Mouse (Mus musculus): ENCODE data around the gene Micall2. TPM values are rescaled to one million over a fixed set of nuclear protein-coding genes. Genes with fewer than 3 reads are reported as not detected.
"Not testable (repeated sequence)": the region's sequence is repeated elsewhere in the genome, so short reads cannot be mapped to it uniquely, and the experiment has no call there.

Micall2 gene
- total RNA-seq (2021) = 1 to 10 TPM; 4.7 to 5.6 TPM

DNA sequence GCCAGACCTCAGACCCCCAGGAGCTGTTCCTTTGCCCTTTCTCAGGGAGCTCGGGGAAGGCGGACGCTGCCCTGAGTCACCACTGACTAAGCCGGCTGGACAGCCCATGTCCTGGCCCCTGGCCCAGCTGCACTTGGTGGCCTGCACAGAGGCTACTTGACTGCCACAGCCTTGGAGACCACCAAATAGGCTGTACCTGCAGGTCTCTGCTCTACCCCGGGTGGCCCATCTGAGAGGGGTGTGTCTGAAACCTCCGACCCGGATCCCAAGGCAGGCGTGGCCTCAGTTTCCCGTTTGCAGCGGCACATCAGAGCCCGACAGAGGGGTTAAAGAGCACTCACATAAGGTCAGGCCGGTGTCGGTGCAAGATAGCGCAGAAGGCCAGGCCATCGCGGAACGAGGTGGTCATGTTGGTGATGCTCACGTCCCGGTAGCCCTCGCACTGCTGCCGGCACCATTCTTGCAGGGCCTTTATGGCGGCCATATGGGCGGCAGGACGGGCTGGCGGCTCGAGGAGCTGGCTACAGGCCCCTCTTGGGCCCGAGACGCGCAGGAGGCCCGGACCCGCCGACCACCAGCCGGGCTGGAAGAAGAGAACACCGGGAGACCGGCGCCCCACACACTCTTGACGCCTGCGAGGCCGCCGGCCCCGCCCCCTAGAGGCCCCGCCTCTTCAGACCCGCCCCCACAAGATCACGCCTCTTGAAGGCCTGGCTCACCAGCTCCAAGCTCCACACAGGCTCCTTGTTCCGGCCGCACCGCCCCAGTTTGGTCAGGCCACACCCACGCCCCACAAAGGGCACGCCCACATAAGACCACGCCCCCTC is at the start of gene Micall2:
Micall2 (minus strand) TSS at position 660 of the 827 bp plus-strand sequence.
- peak; percentile 97 for DNase-seq

DNA sequence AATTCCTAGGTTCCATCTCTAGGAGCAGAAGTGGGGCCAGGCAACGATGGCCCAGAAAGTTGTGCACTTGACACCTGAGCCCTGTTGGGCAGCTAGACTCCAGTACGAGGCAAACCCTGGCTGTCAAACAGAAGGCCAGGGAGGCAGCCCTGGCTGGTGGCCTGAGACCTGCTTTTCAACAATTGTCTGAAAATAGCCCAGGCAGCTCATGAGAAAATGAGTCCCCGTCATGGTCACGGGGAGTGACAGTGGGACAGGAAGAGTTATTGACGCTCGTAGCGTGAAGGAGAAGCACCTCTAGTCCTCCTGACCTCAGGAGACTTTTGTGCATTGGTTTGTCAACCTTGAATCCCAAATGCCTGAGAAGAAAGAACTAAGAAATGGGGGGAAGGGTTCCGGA is 45.3 kb upstream of the Micall2 start:
- DNase-seq = no peak

DNA sequence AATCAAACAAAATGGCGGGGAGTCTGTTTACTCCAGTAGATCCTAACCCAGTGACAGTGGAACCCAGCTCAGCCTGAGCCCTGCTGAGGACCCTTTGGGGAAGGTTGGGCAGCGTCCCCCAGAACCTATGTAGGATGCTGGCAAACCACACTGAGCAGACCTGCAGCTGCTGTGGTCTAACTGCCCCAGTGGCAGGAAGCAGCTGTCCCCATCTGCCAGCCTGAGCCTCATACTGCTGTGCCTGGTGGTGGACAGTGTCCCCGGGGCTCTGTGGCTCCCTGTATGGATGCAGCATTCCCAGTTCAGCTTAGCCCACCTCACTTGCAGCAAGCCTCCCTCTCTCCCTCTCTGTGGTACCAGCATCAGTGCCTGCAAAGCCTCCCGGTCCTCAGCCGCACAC is 40.8 kb upstream of the Micall2 start:
- no peak for DNase-seq

DNA sequence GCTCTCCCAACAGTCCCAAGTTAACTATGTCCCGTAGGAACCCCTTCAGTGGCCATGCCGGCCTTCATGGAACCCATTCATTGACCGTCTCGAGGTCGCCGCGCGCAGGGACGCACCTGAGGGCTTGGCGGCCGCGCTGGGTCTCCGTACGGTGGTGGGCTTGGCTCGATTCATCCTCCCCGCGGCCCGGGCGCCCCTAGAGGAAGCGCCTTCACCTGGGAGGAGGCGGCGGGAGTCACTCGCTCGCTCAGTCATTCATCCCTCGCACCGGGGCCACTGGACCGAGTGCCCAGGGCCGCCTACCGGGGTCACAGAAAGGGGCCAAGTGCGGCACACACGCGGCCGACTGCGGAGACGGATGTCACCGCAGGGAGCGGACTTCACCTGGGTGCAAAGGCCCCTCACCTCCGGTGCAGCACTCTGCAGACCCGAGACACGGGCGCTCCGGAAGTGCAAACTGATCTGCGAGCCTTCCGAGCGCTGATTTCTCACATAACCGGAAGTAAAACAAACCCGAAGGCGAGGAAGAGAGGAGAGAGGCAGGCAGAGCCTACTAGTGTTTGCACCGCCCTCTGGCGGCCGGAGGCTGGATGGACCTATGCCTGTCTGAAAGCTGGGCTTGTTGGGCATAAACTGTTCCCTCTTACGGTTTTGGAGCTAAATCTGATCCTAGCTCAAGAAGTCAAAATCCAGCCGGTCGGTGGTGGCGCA is 39.2 kb upstream of the Micall2 start, which contains the start of gene Ints1:
Ints1 (minus strand) TSS at position 459 of the 711 bp plus-strand sequence.
- peak; percentile 97 for DNase-seq

DNA sequence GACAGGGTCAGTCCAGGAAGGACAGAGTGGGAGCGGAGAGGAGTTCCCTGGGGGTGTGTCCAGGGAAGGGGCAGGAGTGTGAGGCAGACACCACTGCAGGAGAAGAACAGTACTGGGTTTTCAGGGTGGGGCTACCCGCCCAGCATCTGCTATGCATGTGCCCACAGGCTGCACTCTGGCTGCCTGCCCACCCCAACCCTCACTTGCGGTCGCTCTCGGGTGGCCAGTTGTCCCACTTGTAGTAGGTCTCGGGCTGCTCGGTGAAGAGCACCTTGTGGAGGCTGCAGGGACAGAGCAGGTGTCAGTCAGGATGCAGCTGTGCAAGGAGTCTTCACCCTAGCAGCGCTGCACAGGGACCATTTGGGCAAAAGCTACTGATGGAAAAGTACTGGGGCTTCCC is 32.1 kb upstream of the Micall2 start:
- peak; percentile 4 for DNase-seq

DNA sequence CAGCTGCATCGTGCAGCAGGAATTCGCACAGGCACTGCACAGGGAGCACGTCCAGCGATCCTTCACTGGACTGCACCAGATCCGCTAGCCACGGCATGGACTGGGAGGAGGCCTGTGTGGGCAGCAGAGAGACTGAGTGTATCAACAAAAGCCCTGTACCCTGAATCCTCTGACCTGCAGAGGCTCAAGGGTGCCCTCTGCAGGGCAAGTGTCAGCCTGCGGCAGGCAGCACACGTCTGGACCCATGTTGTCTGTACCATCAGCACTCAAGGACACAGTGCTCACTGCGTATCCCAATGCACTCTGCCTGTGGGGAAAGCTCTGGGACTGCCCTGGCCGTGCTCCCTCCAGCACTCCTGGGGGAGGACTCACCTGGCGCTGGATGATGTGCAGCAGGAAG is 28.2 kb upstream of the Micall2 start:
- no peak for DNase-seq

DNA sequence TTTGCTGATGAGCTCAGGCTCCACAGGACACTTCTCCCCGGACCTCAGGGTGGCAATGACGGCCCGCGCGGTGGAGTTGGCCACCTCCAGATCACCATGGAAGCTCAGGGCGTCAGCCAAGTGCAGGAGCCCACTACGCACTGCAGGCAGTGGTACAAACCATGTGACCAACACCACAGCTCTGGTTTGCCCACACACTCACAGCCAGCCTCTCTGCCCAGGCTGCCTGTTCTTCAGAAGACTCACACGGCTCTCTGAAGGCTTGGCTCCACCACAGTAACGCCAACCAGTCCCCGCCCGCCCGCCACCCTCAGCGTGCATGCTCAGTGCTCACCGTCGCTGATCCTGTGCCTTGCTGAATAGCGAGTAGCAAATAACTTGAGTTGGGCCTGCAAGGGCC is 22.0 kb upstream of the Micall2 start:
- DNase-seq = no peak

DNA sequence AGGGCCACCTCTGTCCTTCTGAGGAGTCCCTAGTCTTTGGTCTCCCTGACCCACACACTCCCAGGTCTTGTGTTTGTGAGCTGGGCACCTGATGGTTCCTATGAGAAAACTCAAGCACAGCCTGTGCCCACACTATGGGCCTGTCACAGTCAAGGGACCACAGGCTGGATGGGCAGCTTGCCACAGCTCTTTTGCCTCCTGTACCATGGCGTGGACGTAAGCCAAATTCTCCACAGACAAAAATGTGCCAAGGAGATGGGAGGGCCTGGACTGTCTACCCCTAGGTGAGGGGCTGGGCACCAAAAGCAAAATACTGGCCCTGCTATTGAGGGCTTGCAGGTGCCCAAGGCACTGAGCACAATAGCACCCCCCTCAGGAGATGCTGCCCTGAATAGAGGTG is 20.4 kb upstream of the Micall2 start:
- no peak for DNase-seq

DNA sequence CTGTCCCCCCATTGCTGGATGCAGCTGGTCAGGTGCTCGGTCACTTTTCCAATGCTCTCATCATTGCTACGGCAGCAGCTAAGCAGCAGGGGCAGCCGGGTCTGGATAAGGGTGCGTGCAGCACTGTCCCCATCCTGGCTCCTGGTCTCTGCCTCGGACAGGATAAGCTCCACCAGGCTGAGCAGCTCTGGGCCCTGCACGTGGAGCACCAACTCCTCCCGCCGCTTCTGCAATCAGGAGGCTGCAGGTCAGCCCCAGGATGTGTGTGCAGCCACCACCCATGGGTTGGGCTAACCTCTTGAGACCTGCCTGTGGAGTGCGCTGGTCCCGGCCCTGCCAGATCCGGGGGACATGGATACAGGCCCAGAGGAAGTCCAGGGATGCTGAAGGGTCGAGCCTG is 20.0 kb upstream of the Micall2 start:
- DNase-seq = no peak

DNA sequence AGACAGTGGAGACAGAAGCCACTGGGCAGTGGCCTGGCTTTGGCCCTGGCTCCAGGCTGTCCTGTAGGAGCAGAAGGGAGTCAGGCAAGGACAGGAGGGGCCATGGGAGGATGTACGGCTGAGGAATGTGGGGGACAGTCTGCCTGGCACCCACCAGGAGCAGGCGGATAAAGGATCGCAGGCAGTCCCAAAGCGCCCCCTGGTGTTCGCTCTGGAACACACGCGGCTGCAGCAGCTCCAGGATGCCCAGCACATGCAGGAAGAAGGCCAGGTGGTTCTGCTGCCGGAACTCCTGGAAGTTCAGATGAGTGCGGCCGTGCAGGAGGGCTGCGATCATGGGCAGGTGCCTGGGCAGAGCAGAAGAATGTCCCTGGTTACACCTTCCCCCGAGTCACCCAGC is 18.6 kb upstream of the Micall2 start:
- DNase-seq = peak; percentile 68

DNA sequence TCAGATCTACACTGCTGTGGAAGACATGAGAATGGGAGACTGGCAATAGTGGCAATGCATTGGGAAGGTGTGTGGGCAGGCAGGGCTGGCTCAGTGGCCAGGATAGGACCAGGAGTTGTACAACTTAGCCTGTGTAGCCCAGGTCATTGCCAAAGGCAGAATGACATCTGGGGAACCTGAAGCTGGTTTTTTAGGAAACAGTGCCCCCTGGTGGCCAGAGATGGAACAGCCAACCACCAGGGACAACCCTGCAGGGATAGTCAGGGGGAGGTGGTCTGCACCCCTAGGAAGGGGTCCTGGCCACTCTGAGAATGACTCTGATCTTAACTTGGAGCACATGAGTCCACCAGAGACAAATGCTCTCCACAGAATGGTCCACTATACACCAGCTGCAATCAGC is 14.4 kb upstream of the Micall2 start:
- peak; percentile 83 for DNase-seq

DNA sequence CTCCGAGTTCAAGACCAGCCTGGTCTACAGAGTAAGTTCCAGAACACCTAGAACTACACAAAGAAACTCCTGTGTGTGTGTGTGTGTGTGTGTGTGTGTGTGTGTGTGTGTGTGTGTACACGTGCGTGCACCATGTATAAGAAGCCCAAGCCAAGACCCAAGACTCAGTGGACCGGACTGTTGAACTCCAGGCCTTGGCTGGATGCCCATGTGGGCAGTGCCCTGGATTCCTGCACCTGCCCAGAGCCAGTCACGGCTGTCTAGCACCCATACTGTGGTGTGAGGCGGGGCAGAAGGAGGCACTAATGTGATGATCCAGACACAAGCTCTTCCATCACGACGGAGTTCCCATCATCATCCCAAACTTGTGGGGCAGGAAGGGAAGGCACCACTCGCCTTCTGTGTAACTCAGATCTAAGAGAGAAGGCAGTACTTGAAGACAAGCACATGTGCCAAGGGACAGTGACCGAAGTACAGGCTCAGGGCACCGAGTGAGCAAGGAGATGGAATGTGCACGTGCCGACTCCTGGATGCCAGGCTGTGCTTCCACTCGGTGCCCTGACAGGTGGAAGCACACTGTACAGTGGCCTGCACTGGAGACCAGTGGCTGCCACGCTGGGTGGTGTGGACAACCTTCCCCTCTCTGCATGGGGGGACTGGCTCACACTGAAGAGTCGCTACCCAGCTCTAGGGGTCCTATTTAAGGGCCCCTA is 13.4 kb upstream of the Micall2 start:
- DNase-seq = no peak

DNA sequence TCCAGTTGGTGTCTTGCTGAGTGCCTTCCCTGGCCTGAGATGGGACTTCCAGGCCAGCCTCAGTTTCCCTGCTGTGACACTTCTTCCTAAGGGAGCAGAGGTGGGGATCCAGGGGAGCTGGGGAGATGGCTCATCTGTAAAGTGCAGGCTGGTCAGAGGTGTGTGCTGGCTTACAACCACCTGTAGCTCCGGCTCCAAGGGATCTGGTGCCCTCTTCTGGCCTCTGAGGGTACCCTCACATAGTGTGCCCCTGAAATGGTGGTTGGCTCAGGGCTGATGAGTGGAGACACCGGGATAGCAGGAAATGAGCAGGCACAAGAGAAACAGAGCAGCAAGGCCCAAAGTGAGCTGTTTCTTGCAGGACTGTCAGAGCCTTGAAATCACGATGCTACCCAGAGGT is 9.6 kb upstream of the Micall2 start:
- DNase-seq = peak; percentile 69

DNA sequence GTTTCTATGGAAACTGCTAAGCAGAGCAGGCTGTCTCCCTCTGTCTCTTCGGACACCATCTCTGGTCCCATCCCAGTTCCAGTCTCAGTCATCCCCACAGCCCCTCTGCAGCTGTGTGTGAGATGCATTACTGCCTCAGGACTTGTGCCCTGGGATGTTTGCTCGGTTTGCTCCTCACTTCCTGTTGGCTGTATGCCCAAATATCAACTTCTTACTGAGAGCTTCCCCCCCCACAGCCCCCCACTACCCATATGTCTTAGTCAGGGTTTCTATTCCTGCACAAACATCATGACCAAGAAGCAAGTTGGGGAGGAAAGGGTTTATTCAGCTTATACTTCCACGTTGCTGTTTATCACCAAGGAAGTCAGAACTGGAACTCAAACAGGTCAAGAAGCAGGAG is 6.5 kb upstream of the Micall2 start:
- not testable (repeated sequence) for DNase-seq

DNA sequence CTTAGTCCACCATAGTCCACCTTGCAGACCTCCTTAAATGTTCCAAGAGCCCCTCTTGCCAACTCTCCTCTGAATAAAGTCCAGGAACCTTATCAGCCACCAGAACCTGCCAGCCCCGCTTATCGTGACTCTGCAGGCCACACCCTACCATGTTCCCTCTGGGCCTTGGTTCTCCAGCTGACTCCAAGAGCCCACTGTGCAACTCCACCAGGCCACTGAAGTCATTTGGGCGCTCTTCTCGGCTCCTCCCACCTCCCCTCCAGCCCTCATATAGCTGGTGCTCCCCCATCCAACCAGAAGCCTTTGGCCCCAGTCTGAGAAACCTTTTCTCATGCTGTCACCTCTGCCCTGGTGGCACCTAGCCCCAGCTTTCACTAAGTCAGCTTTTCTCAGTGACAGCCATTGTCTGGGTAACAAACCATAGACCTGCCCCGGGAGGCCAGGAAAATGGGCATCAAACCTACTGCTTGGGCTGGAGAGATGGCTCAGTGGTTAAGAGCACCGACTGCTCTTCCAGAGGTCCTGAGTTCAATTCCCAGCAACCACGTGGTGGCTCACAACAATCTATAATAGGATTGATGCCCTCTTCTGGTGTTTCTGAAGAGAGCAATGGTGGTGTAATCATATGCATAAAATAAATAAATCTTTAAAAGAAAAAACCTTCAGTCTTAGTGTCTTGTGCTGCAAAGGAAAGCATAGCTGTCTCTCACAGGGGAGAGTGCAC is 2.6 kb upstream of the Micall2 start:
- no peak for DNase-seq

DNA sequence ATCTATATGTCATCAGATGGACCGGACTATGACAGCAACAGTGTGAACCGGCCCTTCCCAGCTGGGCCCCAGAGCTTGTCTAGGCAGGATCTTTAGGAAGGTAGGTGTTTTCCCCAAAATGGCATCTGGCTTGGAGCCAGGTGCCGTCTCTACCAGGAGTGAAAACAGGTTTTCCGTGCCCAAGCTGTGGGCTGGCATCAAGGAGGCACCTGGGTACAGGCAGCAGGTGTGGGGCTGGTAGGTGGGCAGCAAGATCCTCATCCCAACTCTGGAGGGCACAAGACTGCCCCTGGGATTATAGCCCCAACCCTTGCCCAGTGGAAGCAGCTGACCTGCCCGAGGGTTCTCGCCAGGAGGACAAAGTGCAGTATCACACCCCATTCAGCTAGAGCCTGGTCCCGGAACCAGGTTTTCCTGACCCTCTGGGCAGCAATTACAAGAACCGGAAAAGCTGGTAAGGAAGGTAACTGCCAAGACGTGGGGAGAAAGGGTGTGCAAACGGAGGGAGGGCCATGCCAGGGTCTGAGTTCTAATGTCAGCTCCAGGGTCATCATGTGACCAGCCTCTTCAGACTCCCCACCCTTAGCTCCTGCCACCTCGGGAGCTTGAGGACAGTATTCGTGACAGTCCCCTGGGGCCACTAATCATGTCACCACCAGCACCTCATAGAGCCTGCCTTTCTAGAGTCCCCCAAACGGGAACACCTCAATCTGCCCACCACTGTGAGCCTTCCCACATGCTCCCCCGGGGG is 1.9 kb upstream of the Micall2 start:
- DNase-seq = peak; percentile 7

DNA sequence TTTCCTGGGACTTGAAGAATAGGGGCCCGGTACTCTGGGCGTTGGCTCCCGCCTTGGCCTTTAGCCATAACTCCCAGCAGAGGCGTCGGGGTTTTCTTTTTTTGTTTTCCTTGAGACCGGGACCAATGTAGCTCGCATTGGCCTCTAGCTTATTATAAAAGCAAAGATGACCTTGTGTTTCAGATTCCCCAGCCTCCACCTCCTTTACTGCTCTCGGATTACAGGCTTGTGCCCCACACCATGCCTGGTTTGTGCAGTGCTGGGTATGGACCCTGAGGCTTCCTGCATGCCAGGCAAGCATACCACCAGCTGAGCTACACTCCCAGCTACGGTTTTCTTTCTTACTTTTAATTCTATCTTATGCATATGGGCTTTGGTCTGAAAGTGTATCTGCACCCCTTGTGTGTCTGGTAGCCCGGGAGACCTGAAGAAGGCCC is 386 bp upstream of the Micall2 start:
- no peak for DNase-seq

DNA sequence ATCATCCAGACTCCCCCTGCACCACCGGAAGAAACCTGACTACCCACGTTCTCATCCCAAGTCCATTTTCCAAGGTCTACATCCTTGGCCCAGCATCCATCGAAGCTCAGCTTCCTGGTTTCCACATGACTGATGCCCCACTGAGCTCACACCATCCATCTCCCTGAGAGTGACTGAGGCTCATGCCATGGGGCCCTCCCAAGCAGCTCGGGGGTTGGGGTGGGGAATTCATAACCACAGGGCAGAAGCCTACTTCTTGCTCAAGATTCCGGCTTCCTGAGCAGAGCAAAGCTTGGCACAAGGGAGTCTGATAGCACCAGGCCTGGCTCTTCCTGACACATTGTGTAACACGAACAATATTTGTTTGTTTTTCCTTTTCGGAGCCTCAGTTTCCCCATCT is 1.4 kb downstream of the Micall2 start:
- DNase-seq = no peak

DNA sequence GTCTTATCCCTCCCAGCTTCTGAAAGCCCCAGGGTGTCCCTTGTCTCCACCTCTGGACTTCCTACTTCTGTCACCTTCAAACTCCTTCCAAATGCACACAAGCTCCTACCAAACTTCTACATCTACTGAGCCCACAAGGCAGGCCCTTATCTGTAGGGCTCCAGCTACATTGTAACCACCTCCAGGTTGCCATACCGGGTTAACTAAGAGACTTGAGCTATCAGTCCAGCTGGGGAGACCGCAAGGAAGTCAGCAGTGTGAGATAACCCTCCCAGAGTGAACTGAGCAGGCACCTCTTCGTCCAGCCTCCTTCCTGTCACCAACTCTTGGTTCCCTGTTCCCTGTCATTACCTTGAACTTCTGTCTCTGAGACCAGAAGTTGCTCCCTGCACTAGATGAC is 2.1 kb downstream of the Micall2 start:
- DNase-seq = no peak

DNA sequence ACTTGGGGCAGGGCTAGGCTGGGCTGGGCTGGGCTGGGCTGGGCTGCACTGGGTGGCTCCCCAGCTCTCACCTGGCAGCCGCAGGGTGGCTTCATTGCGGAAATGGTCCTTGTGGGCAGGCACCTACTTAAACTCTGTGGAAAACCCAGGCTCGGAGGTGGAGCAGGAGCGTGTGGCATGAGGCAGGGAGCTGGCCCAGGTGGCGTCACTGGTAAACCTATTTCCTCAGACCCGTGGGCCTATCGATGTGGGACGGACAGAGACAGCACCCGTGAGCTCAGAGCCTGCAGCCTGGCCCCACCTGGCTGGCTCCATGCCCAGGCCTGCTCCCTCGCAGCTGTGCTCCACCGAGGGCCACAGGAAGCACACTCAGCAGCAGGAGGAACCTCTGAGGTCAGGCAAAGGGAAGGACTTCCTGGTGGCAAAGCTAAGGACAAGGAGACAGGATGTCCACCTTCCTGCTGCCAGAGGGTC is 3.5 kb downstream of the Micall2 start:
- DNase-seq = peak; percentile 61

DNA sequence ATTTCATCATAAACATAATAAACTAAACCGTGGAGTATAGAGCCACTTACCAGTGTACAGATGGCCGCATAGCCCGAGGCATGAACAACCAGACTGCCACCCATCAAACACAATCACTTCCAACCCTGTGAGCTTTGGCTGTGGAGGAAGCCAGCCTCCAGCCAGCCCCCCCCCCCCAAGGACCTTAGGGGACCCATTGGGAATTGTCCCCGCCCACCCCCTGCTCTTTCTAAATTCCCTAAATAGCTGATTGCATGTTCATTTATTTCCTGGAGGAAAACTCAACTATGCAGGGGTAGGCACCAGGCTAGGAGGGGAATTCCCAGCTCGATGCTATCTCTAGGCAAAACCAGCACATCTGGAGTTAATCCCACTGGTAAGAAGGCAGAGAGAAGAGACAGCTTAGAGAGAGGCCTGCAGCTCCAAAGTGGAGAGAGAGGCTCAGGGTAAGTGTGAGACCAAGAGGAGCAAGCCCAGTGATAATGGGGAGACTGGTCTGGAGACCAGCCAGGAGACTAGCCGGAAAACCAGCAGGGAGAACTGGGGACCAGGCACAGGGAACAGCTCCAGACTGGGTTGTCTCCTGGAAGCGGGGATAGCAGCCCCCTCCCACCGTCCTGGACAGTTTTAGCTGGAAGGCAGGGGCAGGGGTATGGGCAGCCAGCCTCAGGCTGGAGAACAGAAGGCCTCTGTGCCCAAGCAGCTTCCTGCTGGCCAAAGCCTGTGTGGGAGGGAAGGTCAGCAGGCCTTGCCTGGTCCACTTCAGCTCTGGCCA is 5.2 kb downstream of the Micall2 start:
- no peak for DNase-seq

Data from heart, postnatal 4 days (tissue).